Mouse (Mus musculus) midbrain, embryonic 11.5 days (tissue): ENCODE data around the gene Lsm11. TPM values are rescaled to one million over a fixed set of nuclear protein-coding genes. Genes with fewer than 3 reads are reported as not detected.
A peak's percentile ranks its signal among the peaks of the same experiment; 100 is the strongest.

ENCODE experiments used
- ATAC-seq: fragments of 200-750 bp; cut with Nextera tagmentation; 2 replicates; pipeline ENCODE4 v1.8.0; 2017; ENCODE audit warnings: moderate TSS enrichment, moderate library complexity; ENCODE audit not compliant: low FRiP score
- DNase-seq: peaks from one replicate; pipeline ENCODE4 v3.0.0; 2015; ENCODE audit warnings: low spot score; ENCODE audit errors: missing footprints
- H3K27ac ChIP-seq: fragments of 300-500 bp; sonication (generic); 2 replicates; pipeline ENCODE4 v1.5.1; 2014; ENCODE audit warnings: low read depth, low read length
- H3K27me3 ChIP-seq: fragments of 300-500 bp; sonication (generic); 2 replicates; pipeline ENCODE4 v1.6.1; 2014; ENCODE audit warnings: mild to moderate bottlenecking, low read length, moderate library complexity, mixed read lengths; ENCODE audit not compliant: control insufficient read depth, insufficient read depth
- H3K36me3 ChIP-seq: fragments of 300-500 bp; sonication (generic); 2 replicates; pipeline ENCODE4 v1.6.1; 2014; ENCODE audit warnings: mild to moderate bottlenecking, low read length, moderate library complexity, mixed read lengths; ENCODE audit not compliant: control insufficient read depth, insufficient read depth
- H3K4me1 ChIP-seq: fragments of 300-500 bp; sonication (generic); 2 replicates; pipeline ENCODE4 v1.6.1; 2014; ENCODE audit warnings: low read length; ENCODE audit not compliant: control insufficient read depth, insufficient read depth
- H3K4me2 ChIP-seq: fragments of 300-500 bp; sonication (generic); 2 replicates; pipeline ENCODE4 v1.6.1; 2014; ENCODE audit warnings: mild to moderate bottlenecking, moderate library complexity
- H3K4me3 ChIP-seq: fragments of 300-500 bp; sonication (generic); 2 replicates; pipeline ENCODE4 v1.5.1; 2014; ENCODE audit warnings: low read depth, low read length
- H3K9ac ChIP-seq: fragments of 300-500 bp; sonication (generic); 2 replicates; pipeline ENCODE4 v1.6.1; 2014; ENCODE audit warnings: low read length
- H3K9me3 ChIP-seq: fragments of 300-500 bp; sonication (generic); 2 replicates; pipeline ENCODE4 v1.6.1; 2016; ENCODE audit warnings: low read length; ENCODE audit not compliant: control insufficient read depth
- WGBS: fragments of 180-500 bp; shearing (Covaris S2); extraction: QIAGEN DNeasy Blood & Tissue Kit; methylation state at CpG from one replicate; pipeline ENCODE4 v1.1.7; 2014; 5-methylcytosine and 5-hydroxymethylcytosine counted together
- polyA plus RNA-seq: library from polyadenylated mRNA; unstranded; fragments of >200 nt; fragmentation: Nextera tagmentation; extraction: Ambion mirVana; gene quantifications from 2 replicates; pipeline ENCODE4 v1.2.1, GENCODE M21; 2014

The Lsm11 gene
- polyA plus RNA-seq, 1 experiment from 2014 or later, result 13.0 TPM

DNA sequence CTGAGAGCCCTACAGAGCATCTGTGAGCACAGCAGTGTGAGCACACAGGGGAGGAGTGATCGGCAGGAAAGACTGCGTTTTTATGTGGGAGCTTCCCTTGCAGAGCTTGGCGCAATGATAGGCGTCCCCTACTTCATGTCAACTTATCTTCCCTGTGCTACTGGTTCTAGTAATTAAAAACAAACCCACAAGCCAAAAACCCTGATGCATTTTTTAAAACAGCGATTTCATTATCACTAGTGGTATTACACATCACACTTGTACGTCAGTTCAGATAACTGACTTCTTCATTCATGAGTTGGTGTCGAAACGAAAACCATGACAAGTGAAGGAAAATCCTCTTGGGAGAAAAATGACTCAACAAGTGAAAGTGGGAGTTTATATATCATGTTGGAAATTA is 5.8 kb downstream of the Lsm11 start:
- Histone ChIP-seq H3K4me1 (peaks cover 12% of the 10 kb centered on the region), H3K36me3 (peaks cover 6% of the 10 kb centered on the region; the same call in 1 of the 2 replicates), H3K27me3 (no peaks in the 10 kb centered on the region), H3K4me3 (no peak overlapping the region), H3K27ac (no peak overlapping the region), H3K9me3 (no peaks in the 10 kb centered on the region), H3K9ac (no peak overlapping the region), H3K4me2 (no peak overlapping the region)
- 95% methylated on average over 8 of the region's 8 CpGs for WGBS
- no peak for ATAC-seq
- DNase-seq, result no peak

DNA sequence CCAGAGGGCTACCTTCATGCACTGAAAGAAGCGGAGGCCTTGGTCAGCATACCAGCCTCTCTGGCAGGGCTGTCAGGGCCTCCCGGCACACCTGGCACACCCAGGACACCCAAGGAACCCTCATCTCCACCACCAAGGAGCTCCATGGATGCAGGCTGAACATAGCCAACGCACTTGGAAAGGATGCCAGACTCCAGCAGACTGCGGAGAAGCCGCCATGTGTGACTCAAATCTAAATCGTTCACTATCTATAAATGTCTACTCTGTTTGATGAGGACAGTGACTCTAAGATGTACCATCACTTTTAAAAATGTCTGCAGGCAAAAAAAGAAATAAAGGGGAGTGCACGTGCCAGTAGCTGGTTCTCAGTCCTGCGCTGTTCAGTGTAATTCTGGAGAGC is 7.3 kb downstream of the Lsm11 start:
- whole genome bisulfite sequencing, result 96% methylated on average over 8 of the region's 8 CpGs
- Histone ChIP-seq H3K4me2 (no peak overlapping the region), H3K4me3 (no peak overlapping the region), H3K9me3 (no peaks in the 10 kb centered on the region), H3K4me1 (no peaks in the 10 kb centered on the region), H3K36me3 (peaks cover 6% of the 10 kb centered on the region; the same call in 1 of the 2 replicates), H3K27ac (no peak overlapping the region), H3K9ac (no peak overlapping the region), H3K27me3 (no peaks in the 10 kb centered on the region)
- ATAC-seq, result no peak
- no peak for DNase-seq

DNA sequence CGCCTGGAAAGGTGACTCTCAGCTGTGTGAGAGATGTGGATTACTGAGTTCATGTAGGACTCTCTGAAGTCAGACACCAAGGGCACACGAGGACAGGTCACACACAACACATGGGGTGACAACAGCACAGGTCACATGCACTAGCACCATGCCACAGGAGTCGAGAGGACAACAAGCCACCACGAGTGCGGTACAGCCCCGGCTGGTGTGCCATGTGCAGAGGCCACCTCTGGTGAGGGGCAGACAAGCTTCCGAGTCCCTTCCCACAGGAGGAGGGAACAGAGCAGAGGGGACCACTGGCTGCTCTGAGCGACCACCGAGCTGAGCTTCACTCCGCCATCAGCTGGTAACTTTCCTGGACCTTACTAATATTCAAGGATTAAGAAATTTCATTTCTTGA is 12.0 kb downstream of the Lsm11 start:
- ATAC-seq, result 0 out of 2 replicates have a peak, but pooled peaks have one; percentile 30
- H3K4me1 ChIP-seq, result no peaks in the 10 kb centered on the region
- no peaks in the 10 kb centered on the region for H3K9me3 ChIP-seq
- no peak overlapping the region for H3K4me3 ChIP-seq
- WGBS, result 93% methylated on average over 10 of the region's 10 CpGs
- no peaks in the 10 kb centered on the region for H3K27me3 ChIP-seq
- no peak overlapping the region for H3K27ac ChIP-seq
- H3K9ac ChIP-seq, result no peak overlapping the region
- no peak overlapping the region for H3K4me2 ChIP-seq
- H3K36me3 ChIP-seq, result peaks cover 6% of the 10 kb centered on the region; the same call in 1 of the 2 replicates
- no peak for DNase-seq

DNA sequence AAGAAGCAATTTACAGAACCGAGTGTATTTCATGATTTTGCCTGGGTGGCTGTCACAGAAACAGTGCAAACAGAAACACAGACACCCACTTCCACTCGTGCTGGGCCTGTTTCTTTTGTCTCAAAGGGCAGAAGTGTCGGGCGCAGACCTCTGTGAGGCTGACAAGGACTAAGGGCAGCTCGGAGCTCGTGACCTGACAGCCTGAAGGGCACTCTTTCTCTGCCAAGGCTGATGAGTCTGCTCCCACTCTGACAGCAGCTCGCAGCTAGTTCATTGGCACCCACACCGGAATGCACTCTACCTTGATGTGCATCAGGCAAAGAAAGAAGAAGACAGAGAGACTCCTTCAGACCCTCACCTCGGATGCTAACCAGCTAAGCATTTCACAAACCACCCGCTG is 15.2 kb downstream of the Lsm11 start:
- H3K4me3 ChIP-seq, result no peak overlapping the region
- no peak overlapping the region for H3K9ac ChIP-seq
- 86% methylated on average over 10 of the region's 10 CpGs for WGBS
- no peaks in the 10 kb centered on the region for H3K36me3 ChIP-seq
- no peaks in the 10 kb centered on the region for H3K9me3 ChIP-seq
- H3K4me1 ChIP-seq, result no peaks in the 10 kb centered on the region
- H3K4me2 ChIP-seq, result no peak overlapping the region
- no peak overlapping the region for H3K27ac ChIP-seq
- no peak for DNase-seq
- H3K27me3 ChIP-seq, result no peaks in the 10 kb centered on the region
- no peak for ATAC-seq

DNA sequence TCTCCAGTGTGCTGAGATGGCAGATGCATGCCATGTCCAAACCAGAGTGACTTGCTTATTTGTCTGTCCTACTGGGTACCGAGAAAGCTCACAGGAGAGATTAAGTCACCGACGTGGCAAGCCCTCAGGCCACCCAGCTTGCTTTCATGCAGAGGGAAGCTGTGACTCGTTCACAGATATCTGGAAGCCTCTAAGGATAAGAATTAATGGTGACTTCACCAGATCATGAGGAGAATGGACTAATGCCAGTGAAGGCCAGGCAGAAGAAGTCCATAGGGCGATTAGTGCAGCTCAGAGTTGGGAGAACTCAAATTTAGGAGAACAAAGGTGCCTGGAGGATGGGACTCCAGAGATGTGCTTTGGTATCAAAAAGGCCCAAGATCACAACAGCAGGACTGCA is 17.3 kb downstream of the Lsm11 start:
- Histone ChIP-seq H3K9ac (no peak overlapping the region), H3K36me3 (no peaks in the 10 kb centered on the region), H3K4me3 (no peak overlapping the region), H3K4me1 (no peaks in the 10 kb centered on the region; the same call in 1 of the 2 replicates), H3K4me2 (no peak overlapping the region), H3K27me3 (no peaks in the 10 kb centered on the region), H3K27ac (no peak overlapping the region), H3K9me3 (no peaks in the 10 kb centered on the region)
- ATAC-seq (no peak), DNase-seq (no peak)
- 52% methylated on average over 5 of the region's 5 CpGs for WGBS

DNA sequence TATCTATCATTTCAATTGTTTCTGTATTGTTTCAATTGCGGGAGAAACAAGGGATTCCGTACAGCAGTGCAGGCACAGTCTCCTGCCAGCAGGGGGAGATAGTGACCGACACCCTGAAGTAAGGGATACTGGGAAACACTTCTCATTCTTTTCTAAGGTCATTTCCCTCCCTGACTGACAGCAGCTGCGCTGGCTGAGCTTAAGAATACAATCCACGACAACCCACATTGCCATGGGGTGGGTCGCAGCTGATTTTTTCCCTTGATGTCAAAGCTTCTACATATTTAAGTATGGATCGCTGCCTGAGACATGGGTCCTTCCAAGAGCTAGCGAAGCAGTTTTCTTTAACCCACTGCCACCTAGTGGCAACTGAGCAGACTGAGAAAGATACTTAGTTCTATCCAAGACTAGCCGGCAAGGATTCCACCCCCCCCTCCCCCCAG is 18.1 kb downstream of the Lsm11 start:
- peak overlapping the region; percentile 53 for H3K9ac ChIP-seq
- WGBS, result under 1% methylated on average over 9 of the region's 9 CpGs
- ATAC-seq (peak; percentile 88), DNase-seq (peak; percentile 98)
- H3K9me3 ChIP-seq, result no peaks in the 10 kb centered on the region
- peak overlapping the region; percentile 17; the same call in 1 of the 2 replicates for H3K27ac ChIP-seq
- H3K4me2 ChIP-seq, result peak overlapping the region; percentile 46
- peak overlapping the region; percentile 28 for H3K4me3 ChIP-seq
- H3K27me3 ChIP-seq, result no peaks in the 10 kb centered on the region
- H3K4me1 ChIP-seq, result peaks cover 4% of the 10 kb centered on the region
- H3K36me3 ChIP-seq, result no peaks in the 10 kb centered on the region

DNA sequence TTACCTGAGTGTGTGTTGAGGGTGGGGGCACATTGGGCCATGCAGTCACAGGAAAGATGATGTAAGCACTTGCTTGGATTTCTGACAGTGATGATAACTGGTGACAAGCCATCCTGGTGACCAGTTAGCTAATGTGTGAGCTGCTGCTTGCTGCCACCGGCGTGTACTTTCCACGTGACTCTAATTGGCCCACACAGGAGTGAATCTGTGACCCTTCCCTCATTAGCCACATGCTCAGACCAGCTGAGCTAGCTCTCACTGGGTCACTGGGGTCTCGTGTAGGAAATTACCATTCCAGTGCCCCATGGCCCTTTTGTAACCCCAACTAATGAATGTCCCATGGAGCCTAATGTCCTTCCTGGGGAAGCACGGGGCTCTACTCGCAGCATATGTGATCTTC is 19.3 kb downstream of the Lsm11 start:
- 65% methylated on average over 6 of the region's 6 CpGs for WGBS
- DNase-seq (no peak), ATAC-seq (0 out of 2 replicates have a peak, but pooled peaks have one; percentile 14)
- Histone ChIP-seq H3K27me3 (no peaks in the 10 kb centered on the region), H3K4me1 (peaks cover 12% of the 10 kb centered on the region), H3K4me2 (no peak overlapping the region), H3K36me3 (no peaks in the 10 kb centered on the region), H3K9me3 (no peaks in the 10 kb centered on the region), H3K27ac (peak overlapping the region; percentile 17; the same call in 1 of the 2 replicates), H3K9ac (no peak overlapping the region), H3K4me3 (no peak overlapping the region)

DNA sequence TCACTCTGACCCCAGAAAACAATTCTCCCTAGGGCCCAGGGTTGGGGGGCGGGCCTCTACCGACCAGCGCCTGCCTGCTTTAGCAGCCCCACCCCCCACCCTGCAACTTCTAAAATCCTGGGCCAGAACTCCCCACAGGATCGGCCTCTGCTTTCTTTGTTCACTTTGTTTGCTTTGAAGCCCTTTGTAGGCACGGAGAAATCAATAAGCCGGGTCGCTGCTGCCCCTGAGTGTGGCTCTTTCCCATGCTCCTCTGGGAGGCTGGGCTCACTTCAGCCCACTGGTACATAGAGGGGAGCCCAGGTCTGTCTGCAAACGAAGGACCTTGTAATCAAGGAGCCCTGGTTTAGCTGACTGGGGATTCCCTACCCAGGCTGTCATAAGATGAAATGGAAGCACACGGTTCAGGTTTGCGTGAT is 23.2 kb downstream of the Lsm11 start:
- Histone ChIP-seq H3K36me3 (no peaks in the 10 kb centered on the region), H3K27ac (peak overlapping the region; percentile 77), H3K4me1 (peaks cover 12% of the 10 kb centered on the region), H3K27me3 (no peaks in the 10 kb centered on the region), H3K9ac (peak overlapping the region; percentile 53), H3K4me2 (peak overlapping the region; percentile 28), H3K4me3 (no peak overlapping the region), H3K9me3 (no peaks in the 10 kb centered on the region)
- DNase-seq (peak; percentile 93), ATAC-seq (peak; percentile 85)
- 5% methylated on average over 10 of the region's 10 CpGs for WGBS

DNA sequence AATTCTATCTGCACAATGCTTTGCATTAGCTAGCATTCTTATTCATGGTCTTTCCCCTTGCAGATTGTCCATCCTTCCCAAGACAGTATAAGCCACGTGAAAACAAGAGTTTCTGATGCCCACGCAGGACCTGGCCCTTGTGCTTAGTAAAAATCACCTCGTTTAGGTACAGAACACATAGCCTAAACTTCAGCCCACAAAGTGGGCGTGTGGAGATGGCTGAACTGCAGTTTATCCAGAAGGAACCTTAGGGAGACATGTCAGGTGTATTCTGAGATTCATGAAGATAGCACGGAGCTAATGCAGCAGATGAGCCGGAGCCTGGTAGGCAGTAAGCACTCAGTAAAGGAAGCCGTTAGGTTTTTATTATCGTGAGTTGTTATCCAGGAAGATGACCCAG is 23.7 kb downstream of the Lsm11 start:
- Histone ChIP-seq H3K9me3 (no peaks in the 10 kb centered on the region), H3K27ac (peak overlapping the region; percentile 77), H3K27me3 (no peaks in the 10 kb centered on the region), H3K9ac (peak overlapping the region; percentile 53), H3K36me3 (no peaks in the 10 kb centered on the region), H3K4me3 (no peak overlapping the region), H3K4me1 (peaks cover 12% of the 10 kb centered on the region), H3K4me2 (peak overlapping the region; percentile 28)
- 44% methylated on average over 8 of the region's 8 CpGs for WGBS
- ATAC-seq (peak; percentile 3; the same call in 1 of the 2 replicates), DNase-seq (peak; percentile 88)
